Mouse (Mus musculus) layer of hippocampus, adult 9-11 months (tissue): ENCODE measurements around the gene Fibp.
"Not testable (repeated sequence)": the region's sequence is repeated elsewhere in the genome, so short reads cannot be mapped to it uniquely, and the experiment has no call there.

ENCODE experiments used
- DNase-seq: peaks from one replicate; pipeline ENCODE4 v3.0.0; 2022

Fibp gene

GRCm38 (mm10) chr19:5466916-5467500 is 6.6 kb downstream of the Fibp start:
- DNase-seq, result no peak

DNA sequence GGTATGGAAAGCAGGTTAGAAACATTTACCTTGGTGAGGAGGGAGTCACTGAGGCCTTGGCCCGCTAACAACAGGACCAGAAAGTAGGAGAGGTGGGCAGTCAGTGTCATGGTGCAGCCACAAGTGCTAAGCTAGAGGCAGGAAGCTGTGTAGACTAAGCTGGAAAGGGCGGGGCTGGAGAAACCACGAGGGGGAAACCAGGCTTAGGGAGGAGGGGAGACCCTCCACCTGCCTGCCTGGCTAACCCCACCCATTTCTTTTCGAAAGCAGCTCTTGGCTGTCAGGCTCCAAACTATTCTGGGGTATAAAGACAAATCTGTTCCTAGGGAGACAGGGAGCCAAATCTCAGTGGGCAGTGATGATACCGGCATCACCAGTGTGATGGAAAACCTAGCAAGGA is 8.0 kb downstream of the Fibp start, which contains the start of gene Ctsw:
Gene Ctsw, minus strand, starts transcription at position 134 of the 400 bp plus-strand sequence.
- no peak for DNase-seq

GRCm38 (mm10) chr19:5471846-5472245 is 11.4 kb downstream of the Fibp start:
- no peak for DNase-seq

- no peak for DNase-seq
Observed at GRCm38 (mm10) chr19:5472857-5473256, 12.4 kb downstream of the Fibp start.

DNA sequence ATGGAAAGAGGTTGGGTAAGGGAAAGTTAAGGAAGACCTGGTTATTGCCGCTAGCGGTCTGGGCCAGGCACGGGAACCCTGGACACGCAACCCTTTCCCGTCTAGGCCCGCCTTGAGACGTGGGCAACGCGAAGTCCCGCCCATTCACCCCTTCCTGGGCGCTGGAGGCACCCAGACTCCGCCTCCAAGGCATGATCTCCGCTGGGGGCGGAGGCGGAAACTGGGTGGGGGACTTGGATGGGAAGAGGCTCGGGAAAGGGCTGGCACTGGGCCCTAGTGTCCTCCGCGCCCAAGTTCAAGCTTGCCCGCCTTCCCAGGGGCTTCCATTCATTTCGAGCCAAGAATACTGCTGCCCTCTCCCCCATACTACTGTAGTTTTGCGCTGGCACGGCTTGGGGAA is 13.3 kb downstream of the Fibp start, which contains the start of gene Efemp2:
Gene Efemp2, plus strand, starts transcription at position 235 of the 400 bp plus-strand sequence.
- DNase-seq, result peak; percentile 76

DNA sequence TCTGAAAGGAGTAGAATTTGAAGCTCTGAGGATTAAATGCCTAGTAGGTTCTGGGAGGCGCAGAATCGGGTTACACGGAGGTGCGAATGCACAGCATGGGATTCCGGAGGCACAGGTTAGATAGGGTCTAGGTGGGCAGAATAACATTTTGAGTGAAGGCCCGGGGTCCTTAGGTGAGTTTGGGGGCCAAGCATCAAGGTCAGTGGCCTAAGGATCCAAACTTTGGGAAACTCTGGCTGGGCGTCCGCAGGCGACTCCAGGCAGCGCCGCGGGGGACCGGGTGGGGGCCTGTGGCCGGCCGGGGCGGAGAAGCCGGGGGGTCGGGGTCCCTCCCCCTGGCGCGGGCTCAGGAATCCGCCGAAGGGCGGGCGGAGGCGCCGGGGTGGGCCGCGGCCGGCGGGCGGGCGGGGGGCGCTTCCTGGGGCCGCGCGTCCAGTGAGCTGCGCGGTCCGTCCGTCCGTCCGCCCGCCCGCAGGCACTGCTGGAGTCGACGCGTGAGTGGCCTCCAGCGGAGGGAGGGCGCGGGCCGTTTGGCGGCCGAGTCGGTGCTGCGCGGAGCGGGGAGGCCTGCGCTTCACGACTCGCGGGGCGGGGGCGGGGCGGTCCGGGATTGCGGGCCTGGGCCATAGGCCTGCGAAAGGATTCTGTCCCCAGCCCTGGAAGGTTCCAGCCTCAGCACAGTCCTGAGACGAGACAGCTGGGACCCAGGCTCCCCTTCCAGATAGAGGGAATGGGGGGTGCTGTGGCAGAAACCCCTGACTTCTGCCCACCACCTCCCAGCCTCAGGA is 14.1 kb downstream of the Fibp start:
- DNase-seq, result no peak

DNA sequence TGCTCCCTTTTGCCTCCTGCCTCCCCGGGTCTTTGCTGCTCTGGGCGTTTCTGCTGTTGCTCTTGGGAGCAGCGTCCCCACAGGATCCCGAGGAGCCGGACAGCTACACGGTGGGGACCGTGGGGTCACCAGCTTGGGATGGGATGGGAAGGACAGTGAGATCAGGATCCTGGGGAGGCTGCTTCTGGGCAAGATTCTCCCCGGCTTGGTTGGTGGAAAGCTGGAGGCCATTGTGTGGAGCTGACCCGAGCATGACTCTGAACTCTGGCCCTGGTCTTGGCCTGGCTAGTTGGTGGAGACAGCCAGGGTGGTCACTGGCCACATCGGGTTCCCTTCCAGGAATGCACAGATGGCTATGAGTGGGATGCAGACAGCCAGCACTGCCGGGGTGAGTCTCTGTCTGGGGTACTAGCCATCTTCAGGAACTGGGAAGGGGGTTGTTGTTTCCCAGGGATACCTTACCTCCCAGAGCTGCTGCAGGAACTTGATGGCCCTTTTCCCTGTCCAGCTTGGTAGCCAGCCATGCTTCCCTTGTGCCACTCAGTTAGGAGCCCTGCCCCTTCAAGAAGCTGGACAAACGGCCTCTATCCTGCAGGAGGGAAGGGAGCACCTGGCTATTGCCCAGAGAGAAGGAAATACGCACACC is 14.8 kb downstream of the Fibp start:
- DNase-seq, result no peak

DNA sequence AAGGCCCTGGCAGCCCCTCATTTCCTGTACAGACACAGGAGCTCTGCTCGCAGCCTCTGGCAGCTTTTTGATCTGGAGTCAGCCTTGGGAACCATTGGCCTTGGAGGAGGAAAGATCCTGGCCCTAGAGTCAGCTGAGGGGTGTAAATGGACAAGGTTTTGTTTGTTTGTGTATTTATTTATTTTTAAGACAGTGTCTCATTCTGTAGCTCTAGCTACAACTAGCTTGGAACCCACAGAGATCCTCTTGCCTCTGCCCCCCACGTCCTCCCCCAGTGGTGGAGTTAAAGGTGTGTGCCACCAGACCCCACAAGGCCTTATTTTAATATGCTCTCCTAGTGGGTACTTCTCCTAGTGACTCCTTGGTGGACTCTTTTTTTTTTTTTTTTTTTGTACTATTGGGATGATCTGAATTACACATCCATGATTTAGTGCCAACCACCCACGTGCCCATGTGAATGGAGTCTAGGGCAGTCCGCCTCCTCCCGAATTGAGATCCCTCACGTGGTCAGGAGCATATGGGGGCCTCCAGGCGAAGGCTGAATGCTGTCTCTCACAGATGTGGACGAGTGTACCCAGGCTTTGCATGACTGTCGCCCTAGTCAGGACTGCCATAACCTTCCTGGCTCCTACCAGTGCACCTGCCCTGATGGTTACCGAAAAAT is 16.7 kb downstream of the Fibp start:
- no peak for DNase-seq

GRCm38 (mm10) chr19:5477668-5478300 is 17.4 kb downstream of the Fibp start:
- DNase-seq, result no peak

- DNase-seq, result no peak
Observed at GRCm38 (mm10) chr19:5480016-5480415, 19.6 kb downstream of the Fibp start.

DNA sequence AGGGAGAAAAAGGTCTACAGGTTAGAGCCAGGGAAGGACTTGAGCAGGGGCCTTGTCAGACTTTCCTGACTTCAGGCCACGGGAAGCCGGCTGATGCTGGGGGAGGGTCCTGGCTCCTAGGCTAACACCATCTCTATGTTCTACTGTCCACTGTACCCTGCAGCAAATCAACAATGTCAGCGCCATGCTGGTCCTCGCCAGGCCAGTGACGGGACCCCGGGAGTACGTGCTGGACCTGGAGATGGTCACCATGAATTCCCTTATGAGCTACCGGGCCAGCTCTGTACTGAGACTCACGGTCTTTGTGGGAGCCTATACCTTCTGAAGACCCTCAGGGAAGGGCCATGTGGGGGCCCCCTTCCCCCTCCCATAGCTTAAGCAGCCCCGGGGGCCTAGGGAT is 21.0 kb downstream of the Fibp start:
- no peak for DNase-seq

GRCm38 (mm10) chr19:5483386-5484359 is 23.3 kb downstream of the Fibp start:
- DNase-seq, result no peak

DNA sequence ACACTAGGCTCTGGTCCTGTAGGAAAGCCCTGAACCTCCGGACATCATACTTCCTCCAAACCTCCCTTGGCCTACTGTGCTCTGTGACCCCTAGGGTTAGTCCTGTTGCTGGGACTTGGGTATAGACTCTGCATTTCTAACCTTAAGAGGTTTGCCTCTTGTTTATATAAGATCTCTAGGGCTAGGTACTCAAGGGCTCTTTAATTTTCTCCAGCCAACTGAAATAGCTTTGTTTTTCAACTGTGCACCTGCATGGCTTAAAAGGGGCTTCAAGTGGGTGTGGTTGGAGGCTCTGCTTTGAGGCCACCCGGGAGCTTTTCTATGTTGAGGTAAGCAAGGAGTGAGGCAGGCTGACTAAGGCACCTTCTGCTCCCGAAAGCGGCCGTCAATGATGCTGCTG is 24.1 kb downstream of the Fibp start:
- DNase-seq, result no peak

GRCm38 (mm10) chr19:5485371-5485770 is 25.0 kb downstream of the Fibp start:
- DNase-seq, result no peak

GRCm38 (mm10) chr19:5485821-5486220 is 25.4 kb downstream of the Fibp start:
- DNase-seq, result no peak

DNA sequence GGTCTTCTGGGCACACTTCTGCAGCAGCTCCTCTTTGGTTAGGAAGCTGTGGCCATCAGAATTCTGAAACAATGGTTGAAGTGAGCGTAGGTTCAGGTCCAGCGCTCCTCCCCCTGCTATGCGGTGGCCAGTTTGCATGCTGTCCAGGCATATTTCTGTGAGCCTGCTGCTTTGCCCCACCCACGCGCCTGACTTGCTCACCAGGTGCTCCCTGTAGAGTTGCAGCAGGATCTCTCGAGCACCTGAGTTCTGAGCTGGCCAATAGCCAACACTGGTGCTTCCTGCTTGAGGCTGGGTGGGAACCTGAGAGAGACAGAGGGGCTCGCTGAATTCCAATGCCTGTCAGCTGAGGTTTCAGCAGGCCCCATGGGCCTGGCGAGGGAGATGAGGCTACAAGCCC is 25.9 kb downstream of the Fibp start:
- peak; percentile 52 for DNase-seq

DNA sequence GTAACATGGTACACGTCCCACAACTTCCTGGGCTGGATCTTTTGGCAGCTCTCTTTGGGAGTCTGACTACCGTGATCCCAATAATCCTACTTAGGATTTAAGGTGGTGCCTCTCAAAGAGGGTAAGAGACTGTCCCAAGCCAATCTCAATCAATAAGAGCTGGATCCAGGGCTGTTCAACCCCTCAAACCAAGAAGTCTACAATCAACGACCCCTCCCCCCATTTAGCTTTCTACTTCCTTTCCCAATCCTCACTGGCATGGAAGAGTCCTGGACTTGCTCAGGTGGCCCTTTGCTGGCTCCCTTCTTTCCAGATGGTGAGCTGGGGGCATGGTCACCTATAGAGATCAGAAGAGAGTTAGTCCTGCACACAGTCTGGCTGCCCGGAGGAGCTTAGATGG is 26.4 kb downstream of the Fibp start:
- no peak for DNase-seq

DNA sequence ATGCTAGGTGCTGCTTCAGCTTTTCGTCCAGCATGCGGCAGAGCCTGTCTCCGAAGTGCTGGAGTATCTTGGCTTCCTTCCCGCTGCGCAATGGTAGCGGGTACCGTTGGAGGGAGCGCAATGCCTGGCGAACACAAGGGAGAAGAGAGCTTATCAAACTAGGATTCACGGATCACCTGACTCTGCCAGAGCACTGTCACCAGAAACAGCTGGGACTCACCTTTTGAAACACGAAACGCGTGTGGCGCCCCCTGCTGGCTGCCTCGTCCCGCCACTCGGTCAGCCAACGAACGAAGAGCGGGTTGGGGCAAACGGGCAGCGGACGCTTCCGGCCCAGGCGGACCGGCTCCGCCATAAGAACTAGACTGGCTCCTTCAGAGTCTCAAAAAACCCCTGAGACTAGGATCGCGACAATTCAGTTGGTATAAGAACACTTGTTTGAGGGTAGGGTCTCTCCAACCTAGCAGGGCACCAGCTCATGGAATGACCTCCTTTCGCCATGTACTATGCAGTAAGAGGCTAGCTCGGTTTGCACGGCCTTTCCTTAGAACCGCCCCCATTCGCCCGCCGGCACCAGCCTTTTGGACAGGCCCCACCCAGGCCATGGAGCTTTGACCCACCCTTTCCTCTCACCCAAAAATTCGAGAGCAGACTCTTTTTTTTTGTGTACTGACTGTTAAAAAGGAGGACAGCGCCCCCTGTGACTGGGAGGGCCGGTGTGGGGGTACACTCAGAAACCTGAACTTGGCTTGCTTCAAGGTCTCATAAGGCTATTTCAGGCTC is 27.5 kb downstream of the Fibp start, which contains the start of gene Mus81:
Gene Mus81, minus strand, starts transcription at position 635 of the 783 bp plus-strand sequence.
- peak; percentile 95 for DNase-seq

DNA sequence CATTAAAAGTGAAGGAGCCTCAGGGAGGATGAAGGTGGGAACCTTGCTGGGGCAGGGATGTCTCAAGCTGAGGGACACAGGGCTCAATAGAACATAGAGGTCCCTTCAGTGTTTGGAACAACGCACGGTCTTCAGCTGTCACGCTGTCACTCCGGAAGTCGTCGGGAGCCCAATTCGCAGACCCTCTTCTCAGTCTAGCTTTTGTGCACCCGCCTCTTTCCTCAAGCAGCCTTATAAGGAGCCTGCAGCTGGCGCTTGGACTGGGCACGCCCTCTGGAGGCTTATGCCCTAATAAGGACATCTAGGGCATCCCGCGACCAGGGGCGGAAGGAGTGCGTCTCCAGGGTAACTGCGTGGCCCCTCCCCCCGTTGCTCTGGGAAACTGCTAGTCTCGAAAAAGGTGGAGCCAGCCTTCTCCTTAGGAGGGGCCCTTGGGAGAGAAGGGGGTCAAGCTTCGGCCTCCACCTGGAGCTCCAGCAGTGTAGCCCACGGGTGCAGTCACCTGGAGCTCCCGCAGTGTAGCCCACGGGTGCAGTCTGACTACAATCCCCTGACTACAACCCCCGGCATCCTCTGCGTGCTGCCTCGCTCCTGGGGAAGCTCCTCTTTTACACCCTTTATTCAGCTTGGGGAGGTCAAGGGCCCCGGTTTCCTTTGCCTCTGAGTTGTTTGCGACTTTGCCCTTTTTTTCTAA is 28.6 kb downstream of the Fibp start:
- DNase-seq, result peak; percentile 99

DNA sequence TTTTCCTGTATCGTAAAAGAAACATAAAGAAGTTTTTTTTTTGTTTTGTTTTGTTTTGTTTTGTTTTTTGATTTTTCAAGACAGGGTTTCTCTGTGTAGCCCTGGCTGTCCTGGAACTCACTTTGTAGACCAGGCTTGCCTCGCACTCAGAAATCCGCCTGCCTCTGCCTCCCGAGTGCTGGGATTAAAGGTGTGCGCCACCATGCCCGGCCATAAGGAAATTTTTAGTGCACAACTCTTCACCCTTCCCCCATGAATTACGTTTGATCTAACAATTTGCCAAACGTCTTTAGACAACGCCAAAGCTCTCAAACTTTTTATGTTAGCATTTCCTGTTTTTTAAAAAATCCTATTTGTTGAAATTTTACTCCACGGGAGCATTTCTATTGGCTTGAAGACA is 29.3 kb downstream of the Fibp start:
- not testable (repeated sequence) for DNase-seq
